Mouse (Mus musculus): ENCODE results near the gene Sdccag8. TPM values are rescaled to one million over a fixed set of nuclear protein-coding genes. Genes with fewer than 3 reads are reported as not detected.

Gene Sdccag8
- polyA plus RNA-seq, 1 experiment, result 4.0 TPM

GRCm38 (mm10) chr1:176973356-176974088 lies 159.1 kb downstream of the Sdccag8 start:
- Histone ChIP-seq H3K4me1 (ENCODE audit: control insufficient read depth, insufficient read depth, insufficient read length) (peaks cover 2% of the 10 kb centered on the region; the same call in 1 of the 2 replicates), H3K27ac (ENCODE audit: insufficient read depth, low read length) (no peak overlapping the region), H3K27me3 (ENCODE audit: control insufficient read depth, insufficient read depth, low read length) (no peaks in the 10 kb centered on the region), H3K36me3 (ENCODE audit: control insufficient read depth, insufficient read depth, low read length) (no peaks in the 10 kb centered on the region; the same call in 1 of the 2 replicates), H3K4me3 (ENCODE audit: extremely low read depth, insufficient read depth, insufficient read length) (no peak overlapping the region)
- WGBS, result 67% methylated on average over 6 of the region's 6 CpGs
- TF ChIP-seq CTCF (IDR thresholded peaks at IDR 0.05; ENCODE audit: extremely low read depth, insufficient read depth, insufficient read length, insufficient replicate concordance), result no peak
- no peak for TF ChIP-seq POLR2A (IDR thresholded peaks at IDR 0.05; ENCODE audit: low read depth, low read length)
- DNase-seq (ENCODE audit: low read depth in 1 of 2, low spot score in 2 of 2), result no peak

- no peaks in the 10 kb centered on the region for H3K27me3 ChIP-seq (ENCODE audit: control insufficient read depth, insufficient read depth, low read length)
- H3K4me3 ChIP-seq (ENCODE audit: extremely low read depth, insufficient read depth, insufficient read length), result no peak overlapping the region
- H3K27ac ChIP-seq (ENCODE audit: insufficient read depth, low read length), result no peak overlapping the region
- DNase-seq (ENCODE audit: low read depth in 1 of 2, low spot score in 2 of 2), result no peak
- H3K36me3 ChIP-seq (ENCODE audit: control insufficient read depth, insufficient read depth, low read length), result no peaks in the 10 kb centered on the region; the same call in 1 of the 2 replicates
- peaks cover 16% of the 10 kb centered on the region; the same call in 1 of the 2 replicates for H3K4me1 ChIP-seq (ENCODE audit: control insufficient read depth, insufficient read depth, insufficient read length)
- TF ChIP-seq POLR2A (IDR thresholded peaks at IDR 0.05; ENCODE audit: low read depth, low read length), result no peak
- TF ChIP-seq CTCF (IDR thresholded peaks at IDR 0.05; ENCODE audit: extremely low read depth, insufficient read depth, insufficient read length, insufficient replicate concordance), result no peak
These were observed 164.8 kb downstream of the Sdccag8 start for GRCm38 (mm10) chr1:176979235-176979634.

GRCm38 (mm10) chr1:176980140-176980539 lies 165.7 kb downstream of the Sdccag8 start:
- no peaks in the 10 kb centered on the region for H3K36me3 ChIP-seq (ENCODE audit: control insufficient read depth, insufficient read depth, low read length)

GRCm38 (mm10) chr1:176980801-176981400 lies 166.4 kb downstream of the Sdccag8 start:
- 60% methylated on average over 10 of the region's 10 CpGs for WGBS
- DNase-seq (ENCODE audit: low read depth in 1 of 2, low spot score in 2 of 2), result no peak
- no peak overlapping the region for H3K4me3 ChIP-seq (ENCODE audit: extremely low read depth, insufficient read depth, insufficient read length)
- no peaks in the 10 kb centered on the region for H3K36me3 ChIP-seq (ENCODE audit: control insufficient read depth, insufficient read depth, low read length)
- peak overlapping the region; percentile 82 for H3K27ac ChIP-seq (ENCODE audit: insufficient read depth, low read length)
- H3K4me1 ChIP-seq (ENCODE audit: control insufficient read depth, insufficient read depth, insufficient read length), result peaks cover 23% of the 10 kb centered on the region; the same call in 1 of the 2 replicates
- no peaks in the 10 kb centered on the region for H3K27me3 ChIP-seq (ENCODE audit: control insufficient read depth, insufficient read depth, low read length)
- TF ChIP-seq POLR2A (IDR thresholded peaks at IDR 0.05; ENCODE audit: low read depth, low read length) (no peak), CTCF (IDR thresholded peaks at IDR 0.05; ENCODE audit: extremely low read depth, insufficient read depth, insufficient read length, insufficient replicate concordance) (no peak)

More at GRCm38 (mm10) chr1:176980140-176980539, 165.7 kb downstream of the Sdccag8 start:
- peak overlapping the region; percentile 40; the same call in 1 of the 2 replicates for H3K27ac ChIP-seq (ENCODE audit: insufficient read depth, low read length)
- peaks cover 19% of the 10 kb centered on the region; the same call in 1 of the 2 replicates for H3K4me1 ChIP-seq (ENCODE audit: control insufficient read depth, insufficient read depth, insufficient read length)
- no peak for DNase-seq (ENCODE audit: low read depth in 1 of 2, low spot score in 2 of 2)
- no peak overlapping the region for H3K4me3 ChIP-seq (ENCODE audit: extremely low read depth, insufficient read depth, insufficient read length)
- TF ChIP-seq CTCF (IDR thresholded peaks at IDR 0.05; ENCODE audit: extremely low read depth, insufficient read depth, insufficient read length, insufficient replicate concordance) (no peak), POLR2A (IDR thresholded peaks at IDR 0.05; ENCODE audit: low read depth, low read length) (no peak)
- no peaks in the 10 kb centered on the region for H3K27me3 ChIP-seq (ENCODE audit: control insufficient read depth, insufficient read depth, low read length)
- 98% methylated on average over 5 of the region's 5 CpGs for WGBS

- H3K36me3 ChIP-seq (ENCODE audit: control insufficient read depth, insufficient read depth, low read length), result no peaks in the 10 kb centered on the region
- WGBS, result 94% methylated on average over 2 of the region's 2 CpGs
- TF ChIP-seq CTCF (IDR thresholded peaks at IDR 0.05; ENCODE audit: extremely low read depth, insufficient read depth, insufficient read length, insufficient replicate concordance), result no peak
- no peak for TF ChIP-seq POLR2A (IDR thresholded peaks at IDR 0.05; ENCODE audit: low read depth, low read length)
- H3K4me3 ChIP-seq (ENCODE audit: extremely low read depth, insufficient read depth, insufficient read length), result no peak overlapping the region
- no peaks in the 10 kb centered on the region for H3K27me3 ChIP-seq (ENCODE audit: control insufficient read depth, insufficient read depth, low read length)
- H3K4me1 ChIP-seq (ENCODE audit: control insufficient read depth, insufficient read depth, insufficient read length), result peaks cover 23% of the 10 kb centered on the region
- no peak for DNase-seq (ENCODE audit: low read depth in 1 of 2, low spot score in 2 of 2)
- H3K27ac ChIP-seq (ENCODE audit: insufficient read depth, low read length), result peak overlapping the region; percentile 82
These were observed 167.1 kb downstream of the Sdccag8 start for GRCm38 (mm10) chr1:176981511-176981910.

- H3K4me1 ChIP-seq (ENCODE audit: control insufficient read depth, insufficient read depth, insufficient read length), result peaks cover 30% of the 10 kb centered on the region
- no peak overlapping the region for H3K4me3 ChIP-seq (ENCODE audit: extremely low read depth, insufficient read depth, insufficient read length)
- no peak for DNase-seq (ENCODE audit: low read depth in 1 of 2, low spot score in 2 of 2)
- H3K27ac ChIP-seq (ENCODE audit: insufficient read depth, low read length), result no peak overlapping the region
- H3K27me3 ChIP-seq (ENCODE audit: control insufficient read depth, insufficient read depth, low read length), result no peaks in the 10 kb centered on the region
- 88% methylated on average over 8 of the region's 8 CpGs for WGBS
- H3K36me3 ChIP-seq (ENCODE audit: control insufficient read depth, insufficient read depth, low read length), result no peaks in the 10 kb centered on the region
- no peak for TF ChIP-seq POLR2A (IDR thresholded peaks at IDR 0.05; ENCODE audit: low read depth, low read length)
- TF ChIP-seq CTCF (IDR thresholded peaks at IDR 0.05; ENCODE audit: extremely low read depth, insufficient read depth, insufficient read length, insufficient replicate concordance), result no peak
These were observed 168.2 kb downstream of the Sdccag8 start for GRCm38 (mm10) chr1:176982671-176983070.
